Mouse (Mus musculus) olfactory bulb, adult 2 months (tissue): Measurements from ENCODE around the gene Hspb1.
A peak's percentile ranks its signal among the peaks of the same experiment; 100 is the strongest.

Experiments used
- CTCF ChIP-seq: fragments of 200-500 bp; IDR thresholded peaks from 2 replicates; pipeline ENCODE4 v1.5.1; 2012; ENCODE audit warnings: low read depth, mild to moderate bottlenecking, low read length, moderate library complexity; ENCODE audit not compliant: insufficient read depth
- POLR2A ChIP-seq: fragments of 200-500 bp; IDR thresholded peaks from 2 replicates; pipeline ENCODE4 v1.6.1; 2012; ENCODE audit warnings: mild to moderate bottlenecking, low read depth, low read length, moderate library complexity; ENCODE audit not compliant: insufficient read depth

DNA sequence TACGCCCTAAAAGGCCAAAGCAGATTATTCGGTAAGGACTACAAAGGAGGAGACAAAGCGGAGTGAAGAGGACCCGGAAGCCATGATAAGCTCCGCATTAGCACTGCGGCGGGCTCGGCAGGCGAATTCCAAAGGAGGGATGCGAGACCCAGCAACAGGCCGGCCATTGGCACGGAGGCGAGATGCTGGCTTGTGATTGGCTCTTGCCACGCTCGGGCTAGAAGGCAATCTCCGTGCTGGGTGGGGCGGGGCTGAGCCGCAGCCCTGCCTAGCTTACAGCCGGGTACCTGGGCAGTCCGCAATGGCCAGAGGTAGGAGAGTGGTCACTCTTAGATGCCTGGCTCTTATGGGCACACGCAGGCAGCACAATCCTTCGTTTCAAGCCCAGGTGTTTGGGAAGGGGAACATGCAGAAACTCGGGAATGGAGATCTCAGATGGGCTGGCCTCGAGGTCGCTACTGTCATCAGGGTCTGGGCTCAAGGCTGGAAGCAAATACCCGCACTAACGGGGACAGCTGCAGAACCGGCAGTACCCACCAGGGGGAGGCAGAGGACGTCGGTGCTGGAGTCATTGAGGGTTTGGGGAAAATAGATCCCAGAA lies 15.9 kb downstream of the Hspb1 start:
- TF ChIP-seq CTCF (peak; percentile 83), POLR2A (peak; percentile 40; the same call in 1 of the 2 replicates)
